Mouse (Mus musculus): ENCODE data around the gene Tdrd12.

Gene Tdrd12

DNA sequence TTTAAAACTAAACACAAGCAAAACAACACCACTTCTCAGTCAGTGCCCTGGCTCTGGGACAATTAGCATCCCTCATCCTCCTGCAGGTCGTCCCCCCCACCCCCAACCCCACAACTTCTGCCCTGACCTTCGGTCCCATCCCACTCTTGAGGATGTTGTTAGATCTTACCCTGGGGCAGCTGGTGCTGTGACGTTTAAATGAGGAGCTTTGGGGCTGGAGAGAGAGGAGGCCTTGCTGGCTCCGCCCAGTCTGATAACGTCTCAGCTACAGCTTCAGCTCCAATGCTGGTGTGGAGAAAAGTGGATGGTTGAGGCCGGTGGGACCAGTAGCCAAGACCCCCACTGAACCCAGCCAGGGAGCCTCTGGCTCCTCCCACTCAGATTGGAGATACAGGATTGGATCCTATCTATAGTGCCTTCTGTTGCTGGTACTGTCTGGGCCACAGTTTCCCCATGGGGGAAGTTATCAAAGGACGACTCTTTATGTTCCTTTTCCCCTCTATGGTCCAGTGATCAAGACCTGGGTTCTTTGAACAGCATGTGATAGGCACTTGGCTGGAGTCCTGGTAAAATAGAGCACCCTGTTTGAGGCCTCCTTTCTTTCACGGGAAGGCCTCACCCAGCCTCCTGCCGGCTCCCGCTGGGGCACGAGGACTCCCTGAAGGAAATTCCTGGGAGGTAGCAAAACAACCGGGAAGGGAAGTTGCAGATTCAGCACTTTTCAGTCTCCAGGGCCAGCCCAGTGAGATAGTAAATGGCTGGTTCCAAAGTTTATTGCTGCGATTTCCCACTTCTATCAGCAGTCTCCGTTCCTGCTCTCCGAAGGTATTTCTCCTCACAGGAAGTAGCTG lies 89.3 kb downstream of the Tdrd12 start, which contains the start of gene Slc7a9:
Gene Slc7a9 (plus strand): TSS at position 801 of the 851 bp plus-strand sequence.
- DNase-seq (ENCODE audit: low spot score in 2 of 2), result no peak

DNA sequence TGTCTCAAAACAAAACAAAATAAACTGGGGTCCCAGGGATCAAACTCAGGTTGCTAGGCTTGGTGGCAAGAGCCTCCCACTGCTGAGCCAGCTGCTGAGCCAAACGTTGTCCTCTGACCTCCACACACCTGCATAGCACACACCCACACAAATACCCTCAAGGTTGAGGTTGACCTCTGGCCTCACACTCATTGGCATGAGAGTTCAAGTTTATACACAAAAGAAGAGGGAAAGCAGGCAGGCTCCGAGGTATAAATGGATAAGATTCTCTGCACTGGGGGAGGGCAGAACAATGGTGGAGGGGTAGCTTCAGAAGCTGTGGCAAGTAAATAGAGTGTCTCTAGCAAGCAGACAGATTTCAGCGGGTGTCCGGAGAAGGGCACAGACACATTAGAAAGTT lies 90.0 kb downstream of the Tdrd12 start:
- DNase-seq (ENCODE audit: low spot score in 2 of 2), result no peak

DNA sequence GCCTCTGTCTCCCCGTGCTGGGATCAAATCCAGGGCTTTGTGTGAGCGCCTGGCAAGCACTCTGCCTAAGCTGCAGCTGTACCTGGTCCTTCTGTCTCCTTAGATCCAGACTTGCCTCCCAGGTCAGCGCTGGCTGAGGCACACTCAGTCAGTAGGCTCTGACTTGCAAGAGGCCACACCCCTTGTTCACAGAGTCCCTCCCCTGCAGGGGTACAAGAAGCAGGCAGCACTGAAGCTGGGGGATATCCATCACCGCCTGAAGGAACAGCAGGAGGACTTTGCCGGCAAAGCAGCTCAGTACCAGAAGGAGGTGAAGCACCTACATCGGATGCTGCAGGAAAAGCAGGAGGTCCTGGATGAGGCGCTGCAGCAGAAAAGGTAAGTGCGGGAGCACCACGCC lies 102.3 kb downstream of the Tdrd12 start:
- no peak for DNase-seq (ENCODE audit: low spot score in 2 of 2)

- no peak for DNase-seq (ENCODE audit: low spot score in 2 of 2)
These were observed 109.4 kb downstream of the Tdrd12 start for GRCm38 (mm10) chr7:35428146-35428545.

DNA sequence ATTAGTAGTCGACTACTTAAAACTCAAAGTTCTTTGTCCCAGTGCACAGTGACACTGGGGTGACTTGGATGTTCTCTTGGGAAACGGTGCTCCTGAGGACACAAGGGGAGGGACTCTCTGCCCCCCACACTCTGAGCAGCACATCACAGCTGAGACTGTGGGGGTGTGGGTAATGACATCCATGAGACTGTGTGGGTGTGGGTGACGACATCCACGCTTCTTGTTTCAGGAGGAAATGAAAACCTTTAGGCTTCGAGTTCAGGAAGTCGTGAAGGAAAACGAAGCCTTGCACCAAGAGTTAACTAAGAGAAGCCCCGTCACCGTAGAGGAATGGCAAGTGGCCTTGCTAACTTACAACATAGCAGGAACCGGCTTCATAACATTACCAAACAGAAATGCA lies 114.5 kb downstream of the Tdrd12 start:
- DNase-seq (ENCODE audit: low spot score in 2 of 2), result no peak
